24 mouse cellular contexts compared by ENCODE assay signal in the genomic region with DNA sequence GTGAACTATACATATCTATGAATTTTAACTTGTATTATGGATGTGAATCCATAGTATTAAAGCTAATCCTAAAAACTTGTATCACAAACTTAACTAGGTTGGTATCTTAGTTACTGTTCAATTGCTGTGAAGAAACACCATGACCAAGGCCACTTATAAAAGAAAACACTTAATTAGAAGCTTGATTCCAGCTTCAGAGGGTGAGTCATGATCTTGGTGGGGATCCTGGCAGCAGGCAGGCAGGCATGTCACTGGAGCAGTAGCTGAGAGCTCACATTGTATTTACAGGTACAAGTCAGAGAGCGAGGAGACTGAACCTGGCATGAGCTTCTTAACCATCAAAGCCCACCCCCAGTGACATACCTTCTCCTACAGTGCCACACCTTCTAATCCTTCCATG.
DNase-seq lines count a peak whose midpoint lies in the region; ATAC-seq and TF ChIP-seq lines count a peak whose summit lies in the region.
"Had no signal": no experiment of that assay in that cellular context is flagged by ENCODE, and none has a peak within 500 bp of the region (broad histone marks: within the 10 kb centered on the region; RNA-seq: fewer than 3 reads in every experiment).

No protein-coding gene starts in this region.

- no peak overlapping the region for H3K9ac ChIP-seq in forebrain, embryonic 11.5 days (ENCODE audit: low read length)
- H3K9ac ChIP-seq in forebrain, embryonic 13.5 days, result no peak overlapping the region
- H3K9ac ChIP-seq in midbrain, postnatal 0 days (replicated peaks; ENCODE audit: low read length, poor library complexity, severe bottlenecking), result no peak overlapping the region

- in situ Hi-C loops in Patski (cut with MboI; ENCODE audit: low pct_unique_long_range_greater_than_20kb), result no loop called here

- POLR2A ChIA-PET in Patski (lab: Charles Lee), result no interaction called here

- 67% methylated on average over 1 of the region's 1 CpGs for WGBS in forebrain, embryonic 11.5 days
- 72% methylated on average over 1 of the region's 1 CpGs for WGBS in forebrain, embryonic 13.5 days
- 71% methylated on average over 1 of the region's 1 CpGs for WGBS in midbrain, postnatal 0 days

- intact Hi-C loops in left cerebral cortex, postnatal 10 days (cut with DNase I), result no loop called here

- no peak overlapping the region for H3K27ac ChIP-seq in forebrain, embryonic 11.5 days (ENCODE audit: low read depth, low read length)
- no peak overlapping the region for H3K27ac ChIP-seq in forebrain, embryonic 13.5 days
- H3K27ac ChIP-seq in midbrain, postnatal 0 days (ENCODE audit: low read depth, low read length), result no peak overlapping the region

- H3K36me3 ChIP-seq in forebrain, embryonic 11.5 days (ENCODE audit: control insufficient read depth, insufficient read depth, low read length), result no peaks in the 10 kb centered on the region
- H3K36me3 ChIP-seq in forebrain, embryonic 13.5 days (ENCODE audit: poor library complexity, severe bottlenecking), result no peaks in the 10 kb centered on the region
- H3K36me3 ChIP-seq in midbrain, postnatal 0 days (ENCODE audit: insufficient read depth, low read length), result no peaks in the 10 kb centered on the region
- H3K36me3 ChIP-seq: G1E had no signal

- H3K27me3 ChIP-seq in forebrain, embryonic 11.5 days (ENCODE audit: control insufficient read depth, insufficient read depth, low read length), result no peaks in the 10 kb centered on the region
- H3K27me3 ChIP-seq in forebrain, embryonic 13.5 days, result no peaks in the 10 kb centered on the region
- H3K27me3 ChIP-seq in Patski, result no peaks in the 10 kb centered on the region
- no peaks in the 10 kb centered on the region for H3K27me3 ChIP-seq in midbrain, postnatal 0 days (ENCODE audit: insufficient read depth, low read length)
- H3K27me3 ChIP-seq: CH12.LX had no signal

- CTCF ChIA-PET in Patski (lab: Charles Lee), result interaction anchor here (0.9 to 3.9 kb wide), 9 partner anchors 8 to 551 kb away, joined by 3 to 12 read pairs (median 5); no protein-coding TSS in a partner anchor

- no peak for TF ChIP-seq CTCF in Patski (IDR thresholded peaks at IDR 0.05)
- TF ChIP-seq CTCF in midbrain, postnatal 0 days (IDR thresholded peaks at IDR 0.05), result no peak

- no peak overlapping the region for H3K4me3 ChIP-seq in forebrain, embryonic 11.5 days (ENCODE audit: low read depth, low read length)
- no peak overlapping the region for H3K4me3 ChIP-seq in forebrain, embryonic 13.5 days
- no peak overlapping the region for H3K4me3 ChIP-seq in midbrain, postnatal 0 days (ENCODE audit: low read depth, low read length)

- no peak overlapping the region for H3K4me2 ChIP-seq in forebrain, embryonic 11.5 days (ENCODE audit: low read depth, low read length, severe bottlenecking)
- H3K4me2 ChIP-seq in forebrain, embryonic 13.5 days, result no peak overlapping the region
- H3K4me2 ChIP-seq in midbrain, postnatal 0 days (ENCODE audit: low read depth, low read length, poor library complexity, severe bottlenecking), result no peak overlapping the region

- no peaks in the 10 kb centered on the region for H3K4me1 ChIP-seq in forebrain, embryonic 11.5 days (replicated peaks; ENCODE audit: control insufficient read depth, insufficient read depth, low read length)
- no peaks in the 10 kb centered on the region for H3K4me1 ChIP-seq in forebrain, embryonic 13.5 days
- H3K4me1 ChIP-seq in midbrain, postnatal 0 days (ENCODE audit: insufficient read depth, low read length), result no peaks in the 10 kb centered on the region

- no peak for DNase-seq in forebrain, embryonic 11.5 days (ENCODE audit: low spot score)
- DNase-seq in Muller cell, postnatal 12 days (ENCODE audit: inconsistent ontology term), result peak; percentile 70
- no peak for DNase-seq in Patski (ENCODE audit: low read depth, low spot score)
- DNase-seq in brain, adult 2 months (ENCODE audit: low read depth, low spot score), result peak; percentile 49
- DNase-seq in heart, postnatal 4 days, result no peak
- no peak for DNase-seq in midbrain, postnatal 0 days (ENCODE audit: low spot score)
- no peak for DNase-seq in left cerebral cortex, postnatal 10 days (ENCODE audit: extremely low spot score in 1 of 2, low spot score in 2 of 2)
- DNase-seq: adrenal gland, adult 2 months; adrenal gland, adult 8-10 months; adrenal gland, postnatal 10 days; adrenal gland, postnatal 14 days; adrenal gland, postnatal 25 days; adrenal gland, postnatal 36 days; B cell, adult 2 months; cerebellum, adult 11 months; cerebellum, adult 11-12 months; cerebellum, adult 18-20 months; cerebellum, adult 2 months; cerebellum, adult 8-10 months had no signal

- ATAC-seq in forebrain, embryonic 11.5 days (replicated peaks; ENCODE audit: low FRiP score), result 0 out of 2 replicates have a peak, but pooled peaks have one; percentile 42
- ATAC-seq in forebrain, embryonic 13.5 days, result no peak
- peak; percentile 95 for ATAC-seq in Patski
- ATAC-seq in midbrain, postnatal 0 days (ENCODE audit: low FRiP score), result no peak
- ATAC-seq: activated CD4-positive, CD25-positive, alpha-beta regulatory T cell, adult 4 months; CD4-positive, CD25-positive, alpha-beta regulatory T cell, adult 4 months had no signal

- H3K9me3 ChIP-seq in forebrain, embryonic 11.5 days (ENCODE audit: control insufficient read depth, low read length), result no peaks in the 10 kb centered on the region
- no peaks in the 10 kb centered on the region for H3K9me3 ChIP-seq in forebrain, embryonic 13.5 days (replicated peaks)
- no peaks in the 10 kb centered on the region for H3K9me3 ChIP-seq in midbrain, postnatal 0 days (ENCODE audit: low read length)
- H3K9me3 ChIP-seq: G1E had no signal

Comparison
In these comparisons a context has a peak if more than half of its experiments do, and no peak if none do; other contexts are left out.
1. ATAC-seq: peak in forebrain, embryonic 11.5 days (single experiment) and Patski (single experiment); none in forebrain, embryonic 13.5 days (single experiment) and midbrain, postnatal 0 days (single experiment).
2. DNase-seq: peak in Muller cell, postnatal 12 days (single experiment) and brain, adult 2 months (single experiment); none in forebrain, embryonic 11.5 days (single experiment), Patski (single experiment), heart, postnatal 4 days (single experiment), midbrain, postnatal 0 days (single experiment) and left cerebral cortex, postnatal 10 days (0 of 2).